ENCODE assay signal across 12 mouse cellular contexts in genomic region chr14:122322136-122322535, GRCm38 (mm10).
DNase-seq lines count a peak whose midpoint lies in the region; ATAC-seq and TF ChIP-seq lines count a peak whose summit lies in the region.
"Had no signal": no experiment of that assay in that cellular context is flagged by ENCODE, and none has a peak within 500 bp of the region (broad histone marks: within the 10 kb centered on the region; RNA-seq: fewer than 3 reads in every experiment).

No protein-coding gene starts in this region.

- no peak for TF ChIP-seq POLR2A in limb, embryonic 14.5 days (IDR thresholded peaks at IDR 0.05; ENCODE audit: borderline replicate concordance, extremely low read depth, insufficient read depth, insufficient read length)

- H3K27ac ChIP-seq in forebrain, embryonic 11.5 days (ENCODE audit: low read depth, low read length) = no peak overlapping the region
- H3K27ac ChIP-seq in forebrain, postnatal 0 days (ENCODE audit: low read depth, low read length) = no peak overlapping the region
- H3K27ac ChIP-seq in limb, embryonic 14.5 days (replicated peaks; ENCODE audit: low read depth, low read length) = no peak overlapping the region
- H3K27ac ChIP-seq: embryonic facial prominence, embryonic 12.5 days; forebrain, embryonic 15.5 days had no signal

- peak; percentile 64 for DNase-seq in forebrain, embryonic 11.5 days (ENCODE audit: low spot score)
- DNase-seq in forebrain, postnatal 0 days = no peak
- DNase-seq in 3T3-L1 (ENCODE audit: low read depth, low spot score) = peak; percentile 28
- DNase-seq in c-Kit-positive CD71-negative TER-119-negative erythroid progenitor cells, embryonic 14.5 days (ENCODE audit: low read depth) = peak; percentile 4
- peak; percentile 41 for DNase-seq in limb, embryonic 14.5 days (ENCODE audit: low spot score)
- no peak for DNase-seq in cerebellum, postnatal 4 days (ENCODE audit: low spot score in 2 of 2)
- no peak for DNase-seq in cerebellum, adult 18-20 months
- DNase-seq in urinary bladder, postnatal 4 days (ENCODE audit: low spot score in 2 of 2) = no peak
- DNase-seq: heart, adult 18-20 months; liver, postnatal 0 days had no signal

- 26% methylated on average over 5 of the region's 5 CpGs for WGBS in forebrain, embryonic 11.5 days
- 33% methylated on average over 5 of the region's 5 CpGs for WGBS in forebrain, postnatal 0 days
- 17% methylated on average over 5 of the region's 5 CpGs for WGBS in limb, embryonic 14.5 days

- no peaks in the 10 kb centered on the region for H3K9me3 ChIP-seq in forebrain, embryonic 11.5 days (ENCODE audit: control insufficient read depth, low read length)
- no peaks in the 10 kb centered on the region for H3K9me3 ChIP-seq in forebrain, postnatal 0 days (ENCODE audit: low read length)
- H3K9me3 ChIP-seq in limb, embryonic 14.5 days (ENCODE audit: control insufficient read depth, low read length) = no peaks in the 10 kb centered on the region
- H3K9me3 ChIP-seq: embryonic facial prominence, embryonic 12.5 days; forebrain, embryonic 15.5 days had no signal

- no peaks in the 10 kb centered on the region for H3K27me3 ChIP-seq in forebrain, embryonic 11.5 days (ENCODE audit: control insufficient read depth, insufficient read depth, low read length)
- peaks cover 6% of the 10 kb centered on the region; the same call in 1 of the 2 replicates for H3K27me3 ChIP-seq in forebrain, postnatal 0 days (ENCODE audit: insufficient read depth, low read length)
- no peaks in the 10 kb centered on the region for H3K27me3 ChIP-seq in limb, embryonic 14.5 days (ENCODE audit: control insufficient read depth, insufficient read depth, low read length)
- H3K27me3 ChIP-seq: embryonic facial prominence, embryonic 12.5 days had no signal

- H3K36me3 ChIP-seq in forebrain, embryonic 11.5 days (ENCODE audit: control insufficient read depth, insufficient read depth, low read length) = no peaks in the 10 kb centered on the region
- no peaks in the 10 kb centered on the region for H3K36me3 ChIP-seq in forebrain, postnatal 0 days (ENCODE audit: insufficient read depth)
- H3K36me3 ChIP-seq in limb, embryonic 14.5 days (ENCODE audit: control insufficient read depth, insufficient read depth, low read length) = no peaks in the 10 kb centered on the region
- H3K36me3 ChIP-seq: embryonic facial prominence, embryonic 12.5 days; forebrain, embryonic 15.5 days had no signal

- H3K9ac ChIP-seq in forebrain, embryonic 11.5 days (ENCODE audit: low read length) = no peak overlapping the region
- no peak overlapping the region for H3K9ac ChIP-seq in forebrain, postnatal 0 days
- H3K9ac ChIP-seq in limb, embryonic 14.5 days (ENCODE audit: low read depth, low read length, severe bottlenecking) = no peak overlapping the region
- H3K9ac ChIP-seq: embryonic facial prominence, embryonic 12.5 days; forebrain, embryonic 15.5 days; liver, postnatal 0 days had no signal

- no peak for TF ChIP-seq CTCF in forebrain, postnatal 0 days (IDR thresholded peaks at IDR 0.05; ENCODE audit: low read depth)

- no peak overlapping the region for H3K4me3 ChIP-seq in forebrain, embryonic 11.5 days (ENCODE audit: low read depth, low read length)
- H3K4me3 ChIP-seq in forebrain, postnatal 0 days (ENCODE audit: low read depth, low read length) = no peak overlapping the region
- H3K4me3 ChIP-seq in limb, embryonic 14.5 days (replicated peaks; ENCODE audit: low read length) = no peak overlapping the region
- H3K4me3 ChIP-seq: embryonic facial prominence, embryonic 12.5 days; forebrain, embryonic 15.5 days had no signal

- H3K4me2 ChIP-seq in forebrain, embryonic 11.5 days (ENCODE audit: low read depth, low read length, severe bottlenecking) = no peak overlapping the region
- no peak overlapping the region for H3K4me2 ChIP-seq in forebrain, postnatal 0 days (ENCODE audit: low read depth)
- no peak overlapping the region for H3K4me2 ChIP-seq in limb, embryonic 14.5 days (replicated peaks; ENCODE audit: low read depth, low read length, severe bottlenecking)
- H3K4me2 ChIP-seq: embryonic facial prominence, embryonic 12.5 days; forebrain, embryonic 15.5 days had no signal

- no peak for ATAC-seq in forebrain, embryonic 11.5 days (replicated peaks; ENCODE audit: low FRiP score)
- no peak for ATAC-seq in forebrain, postnatal 0 days
- no peak for ATAC-seq in limb, embryonic 14.5 days (ENCODE audit: low FRiP score, low read depth)
- ATAC-seq: forebrain, embryonic 15.5 days; liver, postnatal 0 days had no signal

- no peaks in the 10 kb centered on the region for H3K4me1 ChIP-seq in forebrain, embryonic 11.5 days (replicated peaks; ENCODE audit: control insufficient read depth, insufficient read depth, low read length)
- no peaks in the 10 kb centered on the region for H3K4me1 ChIP-seq in forebrain, postnatal 0 days (ENCODE audit: insufficient read depth)
- H3K4me1 ChIP-seq in limb, embryonic 14.5 days (ENCODE audit: control insufficient read depth, insufficient read depth, low read length) = no peaks in the 10 kb centered on the region
- H3K4me1 ChIP-seq: embryonic facial prominence, embryonic 12.5 days had no signal

Comparison
In these comparisons a context has a peak if more than half of its experiments do, and no peak if none do; other contexts are left out.
1. DNase-seq: peak in forebrain, embryonic 11.5 days (single experiment), 3T3-L1 (single experiment), c-Kit-positive CD71-negative TER-119-negative erythroid progenitor cells, embryonic 14.5 days (single experiment) and limb, embryonic 14.5 days (single experiment); none in forebrain, postnatal 0 days (single experiment), cerebellum, postnatal 4 days (0 of 2), cerebellum, adult 18-20 months (0 of 2) and urinary bladder, postnatal 4 days (0 of 2).